Mouse (Mus musculus): ENCODE results near the gene Dtnb. TPM values are rescaled to one million over a fixed set of nuclear protein-coding genes. Genes with fewer than 3 reads are reported as not detected.

Dtnb gene
- total RNA-seq, 2 experiments from 2014 or later: 80.5 to 87.0 TPM

DNA sequence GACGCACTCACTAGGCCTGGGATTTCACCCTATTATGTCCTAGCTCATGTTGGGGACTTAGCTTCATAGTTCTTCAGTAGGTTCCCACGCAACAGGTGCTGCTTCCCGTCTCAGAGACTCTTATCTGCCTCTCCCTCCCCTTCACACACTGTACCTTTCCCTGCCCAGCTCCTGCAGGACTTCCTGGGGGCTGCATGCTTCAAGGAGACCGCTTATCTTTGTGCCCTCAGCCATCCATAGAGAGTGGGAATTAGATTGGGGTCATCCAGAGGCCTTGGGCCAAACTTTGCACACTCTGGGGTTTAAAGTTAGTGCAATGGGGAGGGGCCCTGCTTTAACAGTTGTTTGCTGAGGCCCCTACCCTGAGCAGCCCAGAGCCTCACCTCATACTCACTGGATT lies 212.5 kb downstream of the Dtnb start:
- DNase-seq (ENCODE audit: low spot score in 2 of 2): no peak
- intact Hi-C loops (cut with DNase I): loop anchor here (5.0 kb wide), 1 partner anchor 82 kb away; no protein-coding TSS in a partner anchor

DNA sequence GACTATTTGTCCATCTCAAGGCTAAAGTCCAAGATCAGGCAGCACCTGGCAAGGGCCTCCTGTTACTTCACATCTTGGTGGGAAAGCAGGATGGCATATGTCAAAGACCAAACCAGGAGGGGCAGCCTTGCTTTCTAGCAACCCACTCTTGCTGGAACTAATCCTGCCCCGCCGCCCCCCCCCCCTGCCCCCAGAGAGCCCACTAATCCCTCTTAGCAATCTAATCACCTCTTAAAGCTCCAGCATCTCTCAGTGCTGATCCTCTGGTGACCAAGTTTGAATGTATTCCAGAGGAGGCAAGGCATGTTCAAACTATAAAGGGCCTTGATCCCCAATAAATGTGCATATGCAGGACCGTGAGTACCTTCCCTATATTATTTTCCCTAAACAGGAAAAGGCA lies 214.9 kb downstream of the Dtnb start:
- no peak for DNase-seq (ENCODE audit: low spot score in 2 of 2)
- intact Hi-C loops (cut with DNase I): no loop called here

DNA sequence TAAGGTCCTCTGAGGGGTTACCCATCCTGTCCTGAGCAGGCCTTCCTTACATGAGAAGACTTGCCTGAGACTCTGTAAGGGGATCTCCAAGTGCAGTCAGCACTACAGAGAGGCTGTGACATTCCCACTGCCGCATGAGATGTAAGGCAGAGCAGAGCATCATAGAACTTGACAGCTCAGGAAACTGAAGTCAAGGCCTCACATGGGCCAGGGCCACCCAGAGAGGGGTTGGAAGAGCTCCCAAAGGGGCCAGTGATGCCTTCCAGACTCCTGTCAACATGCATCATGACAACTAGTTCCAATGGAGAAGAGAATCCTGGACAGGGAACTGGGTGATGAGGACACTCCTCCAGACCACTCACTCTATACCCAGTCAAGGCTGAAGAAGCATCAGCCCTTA lies 215.4 kb downstream of the Dtnb start:
- intact Hi-C loops (cut with DNase I): no loop called here
- no peak for DNase-seq (ENCODE audit: low spot score in 2 of 2)

DNA sequence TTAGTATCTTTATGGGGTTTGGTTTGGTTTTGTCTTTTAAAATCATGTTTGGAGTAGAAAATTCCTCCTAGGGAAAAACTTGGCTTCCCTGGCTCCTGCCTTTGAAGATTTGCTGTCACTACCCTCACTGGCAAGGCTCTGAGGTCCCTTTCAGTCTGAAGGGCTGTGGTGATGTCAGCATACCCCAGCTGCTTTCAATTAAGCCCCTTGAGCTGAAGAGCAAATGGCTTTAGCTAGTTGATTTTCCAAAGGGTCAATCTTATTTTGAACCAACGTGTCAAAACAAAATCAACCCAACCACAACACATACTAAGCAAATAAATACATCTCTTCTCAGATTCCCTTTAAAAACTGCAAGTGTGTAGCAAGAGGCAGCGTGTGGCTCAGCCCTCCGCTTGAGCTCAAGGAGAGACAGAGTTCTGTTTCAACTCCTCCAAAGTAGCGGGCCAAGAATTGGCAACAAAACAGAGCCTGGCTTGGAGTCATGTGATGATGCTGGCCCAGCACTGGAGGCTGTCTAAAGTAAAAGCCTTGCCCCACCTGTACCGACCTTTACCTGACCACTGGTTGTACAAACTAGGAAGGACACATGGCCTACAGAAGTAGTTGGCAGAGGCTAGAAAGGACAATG lies 216.4 kb downstream of the Dtnb start:
- intact Hi-C loops (cut with DNase I): no loop called here

DNA sequence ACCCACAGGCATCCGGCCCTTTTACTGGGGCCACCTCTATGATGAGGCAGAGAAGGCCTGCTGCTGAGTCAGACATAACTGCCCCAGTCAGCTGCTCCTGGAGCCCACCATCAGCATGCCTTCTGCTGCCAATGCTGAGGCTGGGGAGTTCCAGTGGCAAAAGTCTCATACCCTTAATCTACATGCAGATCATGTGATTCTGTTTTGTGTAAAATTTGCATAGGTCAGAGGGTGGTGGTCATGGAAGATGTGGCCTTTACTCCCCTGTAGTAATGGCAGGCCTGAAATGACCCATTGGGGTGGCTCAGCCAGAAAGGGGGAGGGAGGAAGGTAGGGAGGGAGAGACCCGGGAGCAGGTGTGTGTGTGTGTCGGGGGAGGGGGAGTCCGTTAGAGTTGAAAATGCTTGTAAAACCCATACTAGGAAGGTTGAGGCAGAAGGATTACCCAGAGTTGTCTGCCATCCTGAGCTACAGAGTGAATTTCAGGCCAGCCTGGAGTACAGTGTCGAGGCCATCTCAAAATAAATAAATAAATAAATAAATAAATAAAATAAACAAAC lies 217.5 kb downstream of the Dtnb start:
- no peak for DNase-seq (ENCODE audit: low spot score in 2 of 2)
- intact Hi-C loops (cut with DNase I): loop anchor here (5.0 kb wide), 1 partner anchor 92 kb away; no protein-coding TSS in a partner anchor

More for the DNA sequence above, 216.4 kb downstream of the Dtnb start:
- no peak for DNase-seq (ENCODE audit: low spot score in 2 of 2)

DNA sequence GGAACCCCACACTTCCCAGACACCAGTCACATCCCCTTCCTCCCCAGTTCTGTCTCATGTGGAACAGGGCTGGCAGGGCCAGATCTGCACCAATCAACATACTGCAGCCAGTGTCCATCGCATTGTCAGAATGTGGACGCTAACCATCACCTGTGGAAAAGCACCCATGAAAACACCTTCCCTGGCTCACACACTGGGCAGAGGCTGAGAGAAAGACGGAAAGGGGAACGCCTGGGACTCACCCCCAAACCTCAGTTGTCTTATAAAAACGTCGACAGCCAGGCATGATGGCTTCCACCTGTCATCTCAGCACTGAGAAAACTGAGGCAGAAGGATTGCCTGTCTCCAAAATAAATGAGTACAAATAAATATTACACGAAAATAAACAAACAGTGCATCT lies 219.1 kb downstream of the Dtnb start:
- intact Hi-C loops (cut with DNase I): loop anchor here (5.0 kb wide), 1 partner anchor 94 kb away; no protein-coding TSS in a partner anchor
- DNase-seq (ENCODE audit: low spot score in 2 of 2): no peak

DNA sequence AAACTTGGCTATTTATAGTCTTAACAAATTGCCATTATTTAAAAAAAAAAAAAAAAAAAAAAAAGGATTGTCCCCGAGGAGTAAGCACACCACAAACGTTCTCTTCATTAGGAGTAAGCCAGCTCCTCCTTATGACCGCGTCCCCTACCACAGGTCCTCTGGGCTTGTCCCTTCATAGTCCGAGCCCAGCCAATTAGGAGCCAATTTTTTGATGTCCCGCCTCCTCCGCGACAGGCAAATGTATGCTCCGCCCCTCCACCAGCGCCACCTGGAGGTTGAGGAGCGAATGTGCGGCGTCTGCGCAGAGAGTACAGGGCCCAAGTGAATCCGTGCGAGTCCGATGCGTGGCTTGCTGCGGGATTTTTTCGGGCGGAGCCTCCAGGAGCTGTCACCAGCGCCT lies 219.6 kb downstream of the Dtnb start:
- peak; percentile 97 for DNase-seq (ENCODE audit: low spot score in 2 of 2)
- intact Hi-C loops (cut with DNase I): loop anchor here (5.0 kb wide), 1 partner anchor 94 kb away; no protein-coding TSS in a partner anchor

DNA sequence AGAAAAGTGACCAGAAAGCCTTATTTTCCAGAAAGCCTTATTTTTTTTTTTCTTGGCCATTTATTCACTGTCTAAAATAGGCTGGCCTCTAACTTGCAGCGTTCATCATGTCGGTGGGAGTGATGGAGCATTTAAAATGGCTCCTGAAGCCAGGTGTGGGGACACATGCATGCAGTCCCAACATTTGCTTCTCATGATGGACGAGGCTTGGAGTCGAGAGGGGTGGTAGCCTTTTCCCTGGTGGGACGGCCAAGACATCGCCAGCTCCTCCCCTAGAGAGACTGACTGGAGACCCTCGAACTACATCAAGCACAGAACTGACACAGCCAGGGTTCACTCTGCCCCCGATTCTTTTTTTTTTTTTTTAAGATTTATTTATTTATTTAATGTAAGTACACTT lies 220.1 kb downstream of the Dtnb start:
- DNase-seq (ENCODE audit: low spot score in 2 of 2): no peak
- intact Hi-C loops (cut with DNase I): loop anchor here (5.0 kb wide), 1 partner anchor 95 kb away; no protein-coding TSS in a partner anchor

DNA sequence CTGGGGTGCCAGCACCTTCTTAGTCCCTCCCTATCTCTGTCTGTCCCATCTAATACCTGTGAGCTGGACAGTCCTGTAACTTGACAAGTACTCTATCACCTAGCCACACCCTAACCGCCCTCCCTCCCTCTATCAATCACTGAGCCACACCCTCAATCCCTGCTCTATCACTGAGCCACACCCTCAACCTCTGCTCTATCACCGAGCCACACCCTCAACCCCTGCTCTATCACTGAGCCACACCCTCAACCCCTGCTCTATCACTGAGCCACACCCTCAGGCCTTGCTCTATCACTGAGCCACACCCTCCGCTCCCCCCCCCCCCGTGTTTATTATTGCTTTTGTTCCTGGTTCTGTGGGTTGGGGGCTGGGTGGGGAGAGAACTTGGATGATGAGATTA lies 223.4 kb downstream of the Dtnb start:
- DNase-seq (ENCODE audit: low spot score in 2 of 2): no peak
- intact Hi-C loops (cut with DNase I): no loop called here

DNA sequence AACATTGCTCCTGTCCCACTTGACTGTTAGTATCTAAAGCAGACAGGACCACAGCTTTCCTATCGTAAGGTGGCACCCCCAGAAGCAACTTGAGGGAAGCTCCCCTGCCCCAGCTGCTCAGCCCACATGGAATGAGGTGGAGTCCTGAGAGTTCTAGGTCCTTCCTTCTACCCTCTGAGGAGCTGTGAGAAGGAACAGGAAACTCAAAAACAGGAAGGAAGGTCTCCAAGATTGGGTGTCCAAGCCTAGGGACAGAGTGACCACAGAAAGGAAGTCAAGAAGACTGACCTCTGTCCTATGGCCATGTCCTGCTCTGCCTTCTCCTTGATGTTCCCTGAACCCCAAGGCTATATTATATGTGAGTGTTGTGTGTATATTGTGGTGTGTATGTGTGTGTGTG lies 227.4 kb downstream of the Dtnb start:
- DNase-seq (ENCODE audit: low spot score in 2 of 2): no peak
- intact Hi-C loops (cut with DNase I): no loop called here

DNA sequence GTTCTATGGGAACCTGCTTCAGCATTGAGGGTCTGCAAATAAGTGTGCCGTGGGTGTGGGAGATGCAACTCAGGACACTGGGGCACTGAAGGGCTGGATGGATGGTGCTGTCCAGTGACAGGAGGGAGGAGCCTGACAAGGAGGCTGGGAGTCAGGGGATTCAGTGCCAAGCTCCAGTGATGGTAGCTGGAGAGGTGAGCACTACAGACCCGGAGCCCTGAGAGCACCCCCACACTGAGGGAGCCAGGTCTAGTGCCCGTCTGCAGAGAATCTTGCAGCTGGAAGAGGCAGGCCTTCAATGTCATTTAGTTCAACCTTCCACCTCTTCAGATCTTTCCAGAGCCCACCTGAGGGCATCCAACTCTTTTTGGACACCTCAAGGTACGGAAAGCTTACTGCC lies 233.7 kb downstream of the Dtnb start, which contains the start of gene Dnmt3a:
TSS of gene Dnmt3a (plus strand) at position 156 of the 400 bp plus-strand sequence.
- DNase-seq (ENCODE audit: low spot score in 2 of 2): no peak
- intact Hi-C loops (cut with DNase I): loop anchor here (5.0 kb wide), 2 partner anchors 66 to 144 kb away; no protein-coding TSS in a partner anchor

DNA sequence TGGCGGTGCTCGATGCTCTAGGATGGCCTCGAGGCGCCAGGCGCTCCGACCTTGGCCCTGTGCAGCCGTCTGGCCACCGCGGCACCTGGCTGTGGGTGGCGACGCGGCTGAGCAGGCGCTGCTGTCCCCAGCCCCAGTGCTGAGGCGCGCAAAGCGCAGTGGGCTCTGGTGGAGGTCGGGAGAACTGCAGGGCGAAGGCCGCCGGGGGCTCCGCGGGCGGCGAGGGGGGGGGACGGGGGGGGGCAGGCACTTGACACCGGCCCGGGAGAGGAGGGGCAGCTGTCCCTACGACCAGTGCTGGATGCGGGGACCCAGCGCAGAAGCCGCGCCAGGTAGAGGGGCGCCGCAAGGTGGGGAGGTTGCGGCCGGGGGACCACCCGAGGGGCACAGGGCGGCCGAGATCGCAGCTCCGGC lies 234.1 kb downstream of the Dtnb start:
- intact Hi-C loops (cut with DNase I): loop anchor here (5.0 kb wide), 2 partner anchors 66 to 144 kb away; no protein-coding TSS in a partner anchor
- peak in 1 of 2 experiments; percentile 75 for DNase-seq (ENCODE audit: low spot score in 2 of 2)

DNA sequence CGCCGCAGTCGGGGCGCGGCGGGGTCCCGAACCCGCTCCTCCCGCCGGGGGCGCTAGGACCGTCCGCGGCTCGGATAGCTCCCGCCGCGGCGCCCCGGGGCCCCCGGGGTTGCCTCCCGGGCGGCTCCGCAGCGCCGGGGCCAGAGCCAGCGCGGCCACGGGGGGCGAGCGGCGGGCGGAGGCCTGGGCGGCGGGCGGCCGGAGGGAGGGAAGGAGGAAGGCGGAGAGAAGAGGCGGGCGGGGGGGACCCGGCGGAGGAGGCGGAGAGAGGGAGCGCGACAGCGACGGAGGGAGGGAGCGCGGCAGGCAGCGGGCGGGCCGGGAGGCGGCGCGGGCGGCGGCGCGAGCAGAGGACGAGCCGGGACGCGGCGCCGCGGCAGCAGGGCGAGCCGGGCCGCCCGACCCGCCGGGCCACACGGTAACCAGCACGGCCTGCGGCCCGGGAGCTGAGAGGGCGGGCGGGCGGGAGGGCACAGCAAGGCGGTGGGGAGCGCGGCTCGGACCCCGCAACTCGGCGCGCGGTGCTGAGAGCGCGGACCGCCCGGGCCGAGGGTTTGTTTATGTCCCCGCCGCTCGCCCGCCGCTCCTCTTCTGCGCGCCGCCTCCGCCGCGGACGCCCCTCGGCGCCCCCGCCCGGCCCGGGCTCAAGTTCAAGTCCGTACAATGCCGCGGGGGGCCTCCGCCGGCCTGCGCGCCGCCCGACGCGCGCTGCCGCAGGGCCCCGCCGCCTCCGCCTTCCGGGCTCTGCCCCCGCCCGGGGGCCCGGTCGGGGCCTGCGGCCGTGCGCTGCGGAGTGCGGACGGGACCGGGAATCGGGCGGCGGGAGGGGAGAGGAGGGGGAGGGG lies 234.7 kb downstream of the Dtnb start:
- intact Hi-C loops (cut with DNase I): loop anchor here (5.0 kb wide), 2 partner anchors 65 to 145 kb away; no protein-coding TSS in a partner anchor
- peak in 1 of 2 experiments; percentile 78 for DNase-seq (ENCODE audit: low spot score in 2 of 2)

DNA sequence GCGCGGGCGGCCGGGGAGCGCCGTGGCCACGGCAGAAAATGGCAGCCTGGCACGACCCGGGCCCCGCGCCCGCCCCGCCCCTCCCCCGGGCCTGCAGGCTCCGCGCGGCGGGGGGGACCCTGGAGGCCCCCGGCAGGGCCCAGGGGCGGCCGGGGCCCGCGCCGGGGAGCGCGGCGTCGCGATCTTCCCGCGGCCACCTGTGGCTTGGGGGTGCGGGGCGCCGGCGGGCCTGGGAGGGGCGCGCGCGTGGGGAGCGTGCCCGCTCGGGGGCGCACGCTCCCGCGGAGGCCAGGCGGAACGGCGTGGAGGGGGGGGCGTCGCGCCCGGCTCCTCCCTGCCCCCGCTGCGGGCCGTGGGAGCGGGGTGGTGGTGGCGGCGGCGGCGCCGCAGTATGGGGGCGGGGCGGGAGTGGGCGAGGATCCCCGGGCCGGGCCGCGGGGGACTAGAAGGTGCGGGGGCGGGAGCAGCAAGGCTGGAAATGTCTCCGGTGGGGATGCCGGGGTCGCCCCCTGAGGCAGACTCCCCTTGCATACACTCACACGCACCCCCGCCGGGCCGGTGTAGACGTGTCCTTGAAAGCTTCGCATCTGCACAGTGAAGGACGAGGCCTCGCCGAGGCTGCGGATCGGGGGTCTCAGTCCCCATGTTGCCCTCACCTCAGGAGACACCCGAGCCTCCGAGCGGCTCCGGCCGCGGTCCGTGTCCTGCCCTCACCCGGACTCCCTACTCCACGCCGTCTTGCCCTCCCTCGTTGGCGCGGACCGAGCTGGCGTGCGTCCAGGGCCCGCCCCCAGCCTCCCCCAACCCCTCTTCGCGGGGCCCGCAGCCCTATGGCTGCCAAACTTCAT lies 235.6 kb downstream of the Dtnb start:
- intact Hi-C loops (cut with DNase I): loop anchor here (2.0 to 5.0 kb wide), 3 partner anchors 25 to 145 kb away; no protein-coding TSS in a partner anchor

DNA sequence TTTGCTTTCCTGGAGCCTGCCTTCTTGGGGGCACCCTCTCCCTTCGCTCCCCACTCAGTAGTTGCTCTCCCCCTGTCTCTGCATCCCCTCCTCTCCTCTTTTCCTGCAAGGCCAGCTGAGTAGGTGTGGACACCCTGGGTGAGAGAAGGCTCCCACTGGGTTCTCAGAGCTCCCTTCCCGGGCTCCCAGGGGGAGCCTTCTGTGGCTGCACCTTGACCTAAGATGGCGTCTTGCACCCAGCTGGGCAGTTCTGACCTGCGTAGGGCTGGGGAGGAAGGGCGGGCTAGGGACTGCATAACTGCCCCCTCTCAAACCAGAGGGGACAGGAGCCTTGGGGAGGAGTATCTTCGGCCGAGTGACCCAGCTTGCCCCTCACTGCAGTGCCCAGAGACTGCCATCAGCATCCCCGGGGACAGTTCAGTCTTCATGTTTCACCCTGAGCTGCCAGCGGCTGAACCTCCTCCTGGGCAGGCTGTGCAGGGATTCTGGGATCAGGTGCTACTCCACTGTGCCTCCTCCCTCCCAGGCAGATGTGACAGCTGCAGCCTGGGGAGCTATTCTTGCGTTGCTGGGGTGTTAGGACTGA lies 236.3 kb downstream of the Dtnb start:
- DNase-seq (ENCODE audit: low spot score in 2 of 2): no peak
- intact Hi-C loops (cut with DNase I): loop anchor here (2.0 to 5.0 kb wide), 3 partner anchors 24 to 146 kb away; no protein-coding TSS in a partner anchor

More for the DNA sequence above, 235.6 kb downstream of the Dtnb start:
- DNase-seq (ENCODE audit: low spot score in 2 of 2): peak; percentile 67

DNA sequence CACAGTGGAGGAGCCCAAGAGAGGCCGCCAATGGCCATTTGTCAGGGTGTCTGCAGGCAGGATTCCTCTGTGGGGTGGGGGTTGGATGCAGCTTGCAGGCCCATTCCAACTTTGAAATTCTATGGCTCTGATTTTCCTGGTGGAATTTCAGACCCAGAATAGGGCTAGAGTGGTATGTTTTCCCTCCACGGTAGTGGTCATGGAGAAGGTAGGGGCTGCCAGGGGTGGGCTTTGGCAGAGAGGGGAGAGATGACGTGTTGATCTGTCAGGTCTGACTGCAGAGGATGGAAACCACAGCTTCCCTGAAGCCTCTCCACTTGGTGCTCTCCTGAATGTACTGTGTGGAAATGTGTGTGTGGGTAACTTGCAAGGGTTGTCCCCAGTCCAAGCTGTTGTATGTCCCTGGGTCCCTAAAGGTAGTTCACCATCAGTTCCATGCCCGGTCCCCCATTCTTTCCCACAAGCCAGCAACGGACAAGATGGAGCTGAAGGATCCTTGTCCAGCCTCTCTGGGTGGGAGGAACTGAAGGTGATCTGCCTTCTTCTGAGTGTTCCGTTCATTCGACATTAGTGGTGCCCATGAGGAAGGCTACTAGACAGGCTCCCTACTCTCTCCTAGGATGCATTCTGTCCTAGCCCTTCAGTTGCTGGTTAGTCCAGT lies 237.5 kb downstream of the Dtnb start:
- intact Hi-C loops (cut with DNase I): loop anchor here (2.0 to 5.0 kb wide), 3 partner anchors 23 to 147 kb away; no protein-coding TSS in a partner anchor

DNA sequence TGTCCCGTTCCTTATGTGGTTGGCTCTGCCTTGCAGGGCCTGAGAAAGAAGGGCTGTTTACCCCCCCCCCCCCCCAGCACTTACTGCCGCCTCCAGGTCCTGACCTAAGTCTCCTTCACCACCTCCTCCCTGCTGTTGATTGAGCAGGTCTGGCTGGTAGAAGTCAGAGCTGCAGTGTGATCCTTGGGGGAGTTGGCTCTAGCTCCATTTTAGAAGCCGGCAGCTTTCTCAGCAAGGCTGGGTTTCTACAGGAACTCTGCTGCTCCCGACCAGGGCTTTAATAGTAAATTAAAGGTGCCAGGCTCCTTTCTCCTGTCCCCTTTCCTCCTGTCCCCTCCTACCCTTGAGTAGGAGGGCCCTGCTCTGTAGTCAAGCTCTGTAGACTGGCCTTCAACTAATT lies 238.3 kb downstream of the Dtnb start:
- intact Hi-C loops (cut with DNase I): no loop called here
- no peak for DNase-seq (ENCODE audit: low spot score in 2 of 2)

More for the DNA sequence above, 237.5 kb downstream of the Dtnb start:
- no peak for DNase-seq (ENCODE audit: low spot score in 2 of 2)

DNA sequence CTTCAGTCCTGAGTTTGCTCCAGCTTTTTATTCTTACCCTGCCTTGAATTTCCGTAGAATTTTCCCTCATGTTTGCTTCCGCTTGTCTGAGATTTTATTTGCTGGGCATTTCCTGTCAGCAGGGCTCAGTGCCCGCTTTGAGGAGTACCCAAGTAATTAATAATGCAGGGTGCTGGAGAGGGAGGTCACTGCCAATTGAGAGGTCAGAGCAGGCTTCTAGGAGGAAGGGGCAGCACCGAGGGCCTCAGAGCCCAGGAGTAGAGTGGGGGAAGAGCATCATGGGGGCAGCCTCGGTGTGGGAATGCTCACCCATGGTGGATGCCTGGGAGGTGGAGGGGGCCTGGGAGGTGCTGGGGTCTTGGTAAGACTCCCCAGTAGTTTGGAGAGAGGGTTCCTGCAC lies 239.4 kb downstream of the Dtnb start:
- intact Hi-C loops (cut with DNase I): no loop called here
- DNase-seq (ENCODE audit: low spot score in 2 of 2): no peak

Measured in left cerebral cortex, postnatal 14 days (tissue).